Mouse (Mus musculus): ENCODE data around the gene Eng. TPM values are rescaled to one million over a fixed set of nuclear protein-coding genes. Genes with fewer than 3 reads are reported as not detected.

The Eng gene
- polyA plus RNA-seq, 1 experiment from 2014 or later = 20.6 TPM

- peak overlapping the region; percentile 97 for H3K4me2 ChIP-seq
- peaks cover 79% of the 10 kb centered on the region for H3K4me1 ChIP-seq (replicated peaks)
- WGBS (ENCODE audit: insufficient replicate concordance) = under 1% methylated on average over 34 of the region's 34 CpGs
- peak; percentile 48 for DNase-seq
- ATAC-seq (ENCODE audit: low read depth) = peak; percentile 30
- peak overlapping the region; percentile 83 for H3K27ac ChIP-seq
- H3K27me3 ChIP-seq = no peaks in the 10 kb centered on the region
- peak overlapping the region; percentile 83 for H3K9ac ChIP-seq
- peaks cover 5% of the 10 kb centered on the region for H3K36me3 ChIP-seq
- peak overlapping the region; percentile 76 for H3K4me3 ChIP-seq (replicated peaks)
- no peaks in the 10 kb centered on the region for H3K9me3 ChIP-seq (replicated peaks)
Observed at GRCm38 (mm10) chr2:32607262-32607947, 39.0 kb upstream of the Eng start.

- Histone ChIP-seq H3K4me1 (replicated peaks) (peaks cover 76% of the 10 kb centered on the region), H3K9me3 (replicated peaks) (no peaks in the 10 kb centered on the region), H3K27me3 (no peaks in the 10 kb centered on the region), H3K4me2 (peak overlapping the region; percentile 97), H3K9ac (peak overlapping the region; percentile 83), H3K27ac (peak overlapping the region; percentile 83), H3K36me3 (peaks cover 13% of the 10 kb centered on the region), H3K4me3 (replicated peaks) (peak overlapping the region; percentile 76)
- ATAC-seq (ENCODE audit: low read depth) (peak; percentile 76), DNase-seq (peak; percentile 78)
- WGBS (ENCODE audit: insufficient replicate concordance) = 2% methylated on average over 25 of the region's 25 CpGs
Observed at GRCm38 (mm10) chr2:32608141-32608777, 38.1 kb upstream of the Eng start.

GRCm38 (mm10) chr2:32608778-32609435 is 37.5 kb upstream of the Eng start:
- peak overlapping the region; percentile 76 for H3K4me3 ChIP-seq (replicated peaks)
- peaks cover 18% of the 10 kb centered on the region for H3K36me3 ChIP-seq
- peak overlapping the region; percentile 97 for H3K4me2 ChIP-seq
- H3K9me3 ChIP-seq (replicated peaks) = no peaks in the 10 kb centered on the region
- DNase-seq (peak; percentile 11), ATAC-seq (ENCODE audit: low read depth) (peak; percentile 46)
- H3K27ac ChIP-seq = peak overlapping the region; percentile 83
- peak overlapping the region; percentile 83 for H3K9ac ChIP-seq
- WGBS (ENCODE audit: insufficient replicate concordance) = 41% methylated on average over 18 of the region's 18 CpGs
- H3K27me3 ChIP-seq = no peaks in the 10 kb centered on the region
- peaks cover 76% of the 10 kb centered on the region for H3K4me1 ChIP-seq (replicated peaks)

- peaks cover 31% of the 10 kb centered on the region for H3K36me3 ChIP-seq
- 15% methylated on average over 23 of the region's 23 CpGs for whole genome bisulfite sequencing (ENCODE audit: insufficient replicate concordance)
- H3K27me3 ChIP-seq = no peaks in the 10 kb centered on the region
- H3K4me3 ChIP-seq (replicated peaks) = peak overlapping the region; percentile 52
- ATAC-seq (ENCODE audit: low read depth) (no peak), DNase-seq (peak; percentile 47)
- peak overlapping the region; percentile 97 for H3K4me2 ChIP-seq
- no peaks in the 10 kb centered on the region for H3K9me3 ChIP-seq (replicated peaks)
- H3K27ac ChIP-seq = peak overlapping the region; percentile 26
- peak overlapping the region; percentile 50 for H3K9ac ChIP-seq
- peaks cover 65% of the 10 kb centered on the region for H3K4me1 ChIP-seq (replicated peaks)
Observed at GRCm38 (mm10) chr2:32610610-32611229, 35.7 kb upstream of the Eng start.

- no peak overlapping the region; the same call in 1 of the 2 replicates for H3K27ac ChIP-seq
- peak; percentile 53 for DNase-seq
Observed at GRCm38 (mm10) chr2:32612274-32612673, 34.1 kb upstream of the Eng start.

GRCm38 (mm10) chr2:32617109-32617508 is 29.3 kb upstream of the Eng start:
- H3K27me3 ChIP-seq = no peaks in the 10 kb centered on the region
- H3K4me3 ChIP-seq (replicated peaks) = no peak overlapping the region
- H3K27ac ChIP-seq = no peak overlapping the region
- peaks cover 31% of the 10 kb centered on the region for H3K4me1 ChIP-seq (replicated peaks)
- H3K4me2 ChIP-seq = no peak overlapping the region
- 93% methylated on average over 1 of the region's 1 CpGs for WGBS (ENCODE audit: insufficient replicate concordance)
- no peak overlapping the region for H3K9ac ChIP-seq
- ATAC-seq (ENCODE audit: low read depth) = no peak
- H3K36me3 ChIP-seq = peaks cover 70% of the 10 kb centered on the region
- DNase-seq = no peak
- no peaks in the 10 kb centered on the region for H3K9me3 ChIP-seq (replicated peaks)

More at GRCm38 (mm10) chr2:32612274-32612673, 34.1 kb upstream of the Eng start:
- Histone ChIP-seq H3K9ac (no peak overlapping the region), H3K4me2 (no peak overlapping the region), H3K9me3 (replicated peaks) (no peaks in the 10 kb centered on the region), H3K27me3 (no peaks in the 10 kb centered on the region), H3K4me3 (replicated peaks) (no peak overlapping the region), H3K36me3 (peaks cover 46% of the 10 kb centered on the region), H3K4me1 (replicated peaks) (peaks cover 52% of the 10 kb centered on the region)
- 64% methylated on average over 26 of the region's 26 CpGs for WGBS (ENCODE audit: insufficient replicate concordance)
- ATAC-seq (ENCODE audit: low read depth) = no peak

- Histone ChIP-seq H3K9ac (no peak overlapping the region), H3K4me3 (replicated peaks) (no peak overlapping the region), H3K9me3 (replicated peaks) (no peaks in the 10 kb centered on the region), H3K36me3 (peaks cover 66% of the 10 kb centered on the region), H3K4me2 (no peak overlapping the region), H3K4me1 (replicated peaks) (peaks cover 27% of the 10 kb centered on the region), H3K27ac (no peak overlapping the region), H3K27me3 (no peaks in the 10 kb centered on the region)
- DNase-seq (no peak), ATAC-seq (ENCODE audit: low read depth) (no peak)
- 82% methylated on average over 4 of the region's 4 CpGs for WGBS (ENCODE audit: insufficient replicate concordance)
Observed at GRCm38 (mm10) chr2:32617601-32618000, 28.8 kb upstream of the Eng start.

GRCm38 (mm10) chr2:32618051-32618450 is 28.3 kb upstream of the Eng start:
- H3K9ac ChIP-seq = no peak overlapping the region
- WGBS (ENCODE audit: insufficient replicate concordance) = 87% methylated on average over 9 of the region's 9 CpGs
- H3K9me3 ChIP-seq (replicated peaks) = no peaks in the 10 kb centered on the region
- H3K4me2 ChIP-seq = no peak overlapping the region
- H3K36me3 ChIP-seq = peaks cover 61% of the 10 kb centered on the region
- no peak overlapping the region for H3K4me3 ChIP-seq (replicated peaks)
- H3K27me3 ChIP-seq = no peaks in the 10 kb centered on the region
- no peak for DNase-seq
- no peak overlapping the region for H3K27ac ChIP-seq
- no peak for ATAC-seq (ENCODE audit: low read depth)
- H3K4me1 ChIP-seq (replicated peaks) = peaks cover 27% of the 10 kb centered on the region

- peaks cover 47% of the 10 kb centered on the region for H3K4me1 ChIP-seq (replicated peaks)
- H3K4me2 ChIP-seq = no peak overlapping the region
- H3K27ac ChIP-seq = peak overlapping the region; percentile 67
Observed at GRCm38 (mm10) chr2:32620682-32621516, 25.5 kb upstream of the Eng start.

GRCm38 (mm10) chr2:32621517-32621859 is 24.9 kb upstream of the Eng start, which contains the start of gene Ak1:
Gene Ak1, plus strand, starts transcription at chr2:32621758.
- Histone ChIP-seq H3K27ac (peak within 1 kb of the TSS; percentile 67), H3K4me1 (replicated peaks) (peaks cover 50% of the 10 kb centered on the region), H3K9me3 (replicated peaks) (no peaks in the 10 kb centered on the region), H3K36me3 (peaks cover 33% of the 10 kb centered on the region), H3K4me3 (replicated peaks) (no peak within 1 kb of the TSS), H3K9ac (no peak within 1 kb of the TSS), H3K27me3 (no peaks in the 10 kb centered on the region), H3K4me2 (no peak within 1 kb of the TSS)
- DNase-seq (no peak), ATAC-seq (ENCODE audit: low read depth) (no peak)
- WGBS (ENCODE audit: insufficient replicate concordance) = 46% methylated on average over 7 of the region's 7 CpGs

More at GRCm38 (mm10) chr2:32620682-32621516, 25.5 kb upstream of the Eng start:
- no peak overlapping the region for H3K4me3 ChIP-seq (replicated peaks)
- no peaks in the 10 kb centered on the region for H3K9me3 ChIP-seq (replicated peaks)
- H3K36me3 ChIP-seq = peaks cover 39% of the 10 kb centered on the region
- no peaks in the 10 kb centered on the region for H3K27me3 ChIP-seq
- no peak overlapping the region for H3K9ac ChIP-seq
- DNase-seq (no peak), ATAC-seq (ENCODE audit: low read depth) (peak; percentile 67)
- WGBS (ENCODE audit: insufficient replicate concordance) = 37% methylated on average over 4 of the region's 4 CpGs

All from liver, embryonic 13.5 days (tissue).